Mouse (Mus musculus): ENCODE data around the gene Prkce. TPM values are rescaled to one million over a fixed set of nuclear protein-coding genes. Genes with fewer than 3 reads are reported as not detected.

Prkce gene
- total RNA-seq, 4 experiments from 2014 or later = 17.6 to 26.9 (median 22.3) TPM

DNA sequence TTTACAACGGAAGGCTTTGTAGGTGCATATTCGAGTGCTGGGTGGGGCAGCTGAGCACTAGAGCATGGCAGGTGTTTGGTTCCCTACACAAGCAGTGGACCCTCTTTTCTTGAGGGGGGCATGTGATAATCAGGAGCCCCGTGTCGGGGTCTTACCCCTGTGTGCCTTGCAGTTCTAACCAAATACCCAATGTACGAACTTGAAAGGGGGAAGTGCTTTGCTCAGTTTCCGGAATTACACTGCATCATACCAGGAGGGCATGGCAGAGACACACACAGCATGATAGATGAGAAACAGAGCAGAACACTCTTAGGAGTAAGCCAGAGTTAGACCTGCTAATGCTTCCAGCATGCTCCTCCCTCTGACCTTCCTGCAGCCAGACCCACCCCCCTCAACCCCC, 208.8 kb downstream of the Prkce start:
- DNase-seq = no peak

- no peak for DNase-seq
These were observed 210.3 kb downstream of the Prkce start for GRCm38 (mm10) chr17:86377863-86378262.

DNA sequence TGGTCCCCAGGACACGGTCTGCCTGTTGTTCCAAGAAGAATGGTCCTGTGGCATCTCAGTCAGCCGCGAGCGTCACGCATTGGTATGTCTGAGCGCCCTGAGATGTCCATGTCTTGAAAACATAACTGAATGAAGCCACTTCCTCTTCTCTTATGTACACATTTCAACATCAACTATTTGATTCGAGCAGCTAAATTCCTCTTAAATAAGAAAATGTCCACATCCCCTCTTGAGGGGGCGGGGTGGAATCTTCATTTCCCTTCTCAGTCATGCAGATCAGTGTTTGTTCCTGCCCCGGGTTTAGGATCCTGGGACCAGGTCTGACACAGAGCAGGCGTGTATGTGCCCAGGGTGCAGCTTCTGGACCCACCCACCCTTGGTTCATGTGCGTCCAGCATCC, 211.0 kb downstream of the Prkce start:
- no peak for DNase-seq

DNA sequence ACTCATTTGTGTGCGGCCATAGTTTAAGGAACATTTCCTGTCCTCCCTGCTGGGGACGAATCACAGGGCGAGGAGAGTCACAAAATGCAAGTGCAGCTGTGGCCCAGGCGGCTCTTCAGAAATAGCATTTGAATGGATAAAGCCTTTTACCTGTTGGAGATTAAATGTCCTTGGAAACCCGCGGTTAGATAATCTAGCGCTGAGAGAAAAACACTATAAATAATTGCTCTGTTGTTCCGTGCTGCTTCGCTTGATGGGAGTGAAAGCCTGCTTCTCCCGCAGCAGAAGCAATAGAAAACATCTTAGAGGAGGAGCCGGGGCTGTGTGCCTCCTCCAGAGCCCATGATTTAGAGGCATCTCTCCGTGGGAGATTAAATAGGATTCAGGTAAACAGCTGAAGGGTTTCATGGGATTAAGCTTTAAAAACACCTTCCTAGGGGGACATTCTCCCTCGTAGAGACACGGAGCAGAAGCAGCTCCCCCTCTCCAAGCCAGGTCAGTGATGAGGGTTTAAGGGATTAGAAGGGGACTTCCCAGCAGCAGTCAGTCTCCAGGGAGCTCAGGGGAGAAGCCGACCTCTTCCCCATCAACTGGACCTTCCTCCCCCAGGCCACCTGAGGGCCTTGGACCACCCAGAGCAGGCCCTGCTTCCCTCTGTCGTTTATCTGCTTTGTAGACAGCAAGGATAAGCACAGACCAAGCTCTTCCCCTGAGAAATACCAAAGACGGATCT, 212.0 kb downstream of the Prkce start:
- no peak for DNase-seq

DNA sequence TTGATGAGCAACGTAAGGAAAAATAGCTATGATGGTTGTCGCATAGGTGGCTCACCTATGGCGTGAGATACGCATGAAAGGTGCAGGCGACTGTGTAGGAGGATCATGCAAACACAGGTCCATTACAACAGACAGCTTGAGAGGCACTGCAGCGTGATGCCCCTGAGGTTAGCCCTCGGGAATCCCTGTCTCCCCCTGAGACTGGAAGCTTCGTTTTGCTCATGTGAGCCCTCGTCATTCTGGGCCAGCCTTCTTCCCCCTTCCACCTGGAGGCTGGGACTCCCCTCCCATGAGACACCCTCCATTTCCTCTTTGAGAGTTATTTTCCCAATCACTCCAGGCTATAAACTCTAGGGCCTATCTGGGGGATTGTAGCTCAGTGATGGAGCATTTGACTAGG, 213.9 kb downstream of the Prkce start:
- DNase-seq = no peak

- DNase-seq = no peak
These were observed 215.3 kb downstream of the Prkce start for GRCm38 (mm10) chr17:86382885-86383284.

GRCm38 (mm10) chr17:86383699-86384572, 216.4 kb downstream of the Prkce start:
- DNase-seq = no peak

- no peak for DNase-seq
These were observed 224.9 kb downstream of the Prkce start for GRCm38 (mm10) chr17:86392475-86392874.

DNA sequence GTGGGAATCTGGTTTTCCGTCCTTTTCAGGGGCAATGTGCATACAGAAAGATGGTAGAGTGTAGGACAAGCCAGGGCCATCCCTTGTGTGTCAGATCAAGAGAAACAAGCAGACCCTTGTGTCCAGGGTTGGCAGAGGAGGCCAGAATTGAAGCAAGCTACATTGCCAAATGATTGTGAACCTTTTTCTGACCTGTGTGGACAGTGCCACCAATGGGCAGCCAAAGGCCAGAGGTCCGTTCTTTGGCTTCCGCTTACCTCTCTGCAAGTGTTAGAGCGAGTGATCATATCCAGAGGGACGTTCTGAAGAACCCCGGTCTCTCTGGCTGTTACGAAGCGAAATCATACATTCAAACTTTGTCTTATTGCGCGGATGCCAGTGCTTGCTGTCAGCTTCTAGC, 225.6 kb downstream of the Prkce start:
- DNase-seq = no peak

DNA sequence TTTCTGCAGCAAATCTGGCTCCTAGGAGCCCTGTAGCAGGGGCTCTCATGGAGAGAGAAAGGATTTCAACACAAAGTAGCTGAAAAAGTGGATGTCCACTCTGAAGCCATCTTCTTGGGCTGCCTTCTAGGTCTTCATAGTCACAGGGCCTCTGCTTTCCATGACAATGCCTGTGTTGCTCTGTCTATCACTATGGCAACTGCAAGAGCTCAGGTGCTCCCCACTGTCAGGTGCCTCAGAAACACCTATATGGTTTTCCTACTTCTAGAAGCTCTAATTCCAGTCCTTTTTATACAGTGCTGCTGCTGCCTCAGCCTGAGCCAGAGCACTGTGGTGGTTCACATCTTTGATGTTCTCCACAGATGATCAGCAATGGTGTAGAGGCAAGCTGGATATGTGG, 229.5 kb downstream of the Prkce start:
- DNase-seq = no peak

DNA sequence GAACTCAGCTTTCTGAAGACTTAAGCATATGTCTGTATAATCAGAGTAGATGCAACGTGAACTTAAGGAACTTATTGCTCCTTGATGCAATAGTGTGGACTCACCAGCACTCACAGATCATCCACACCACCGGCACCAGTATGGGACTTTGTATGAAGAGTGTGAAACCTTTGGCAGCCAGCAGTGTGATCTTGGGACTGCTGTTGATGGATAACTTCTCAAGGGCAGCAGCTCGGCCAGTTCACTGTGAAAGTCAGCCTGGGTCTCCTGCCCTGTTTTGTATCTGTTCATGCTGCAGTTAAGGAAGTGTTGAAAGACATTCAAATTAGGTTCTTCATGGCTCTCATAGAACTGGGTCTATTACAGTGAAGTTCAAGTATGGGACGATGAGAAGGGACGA, 230.1 kb downstream of the Prkce start:
- no peak for DNase-seq

DNA sequence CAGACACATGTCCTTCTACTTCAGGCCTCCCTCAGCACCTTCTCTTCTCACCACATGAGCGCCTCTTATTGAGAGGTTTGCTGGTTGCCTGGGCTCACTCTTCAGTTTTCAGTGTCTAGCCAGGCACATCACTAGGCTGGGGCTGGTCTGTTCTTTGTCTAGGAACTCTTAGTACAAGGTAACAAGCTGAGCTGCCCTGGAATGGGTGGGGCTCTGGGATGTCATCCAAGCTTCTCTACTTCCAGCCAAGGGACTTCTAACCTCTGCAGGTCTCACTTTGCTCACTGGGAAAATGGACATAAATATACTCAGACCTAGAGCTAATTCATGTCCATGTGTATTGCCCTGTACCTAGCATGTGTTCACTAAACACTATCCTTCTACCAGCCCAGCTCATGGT, 230.6 kb downstream of the Prkce start:
- no peak for DNase-seq

DNA sequence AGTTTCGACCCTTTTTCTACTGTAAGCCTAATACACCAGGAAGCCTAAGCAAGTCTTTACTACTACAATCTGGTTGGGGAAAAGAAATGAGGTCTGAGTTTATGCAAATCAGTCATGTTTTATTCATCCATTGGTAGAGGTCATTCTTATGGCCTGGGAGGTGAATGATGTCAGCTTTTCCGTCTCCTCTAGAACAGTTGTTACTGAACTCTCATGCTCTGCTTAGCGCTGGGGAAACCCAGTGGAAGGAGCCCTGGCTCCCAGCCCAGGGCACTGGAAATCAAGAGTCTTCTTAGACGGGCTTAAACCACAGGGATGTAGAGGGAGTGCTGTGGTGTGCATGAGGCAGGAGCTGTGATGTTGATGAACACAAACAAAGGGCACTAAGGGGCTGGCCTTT, 232.4 kb downstream of the Prkce start:
- no peak for DNase-seq

GRCm38 (mm10) chr17:86404795-86405501, 237.4 kb downstream of the Prkce start:
- no peak for DNase-seq

DNA sequence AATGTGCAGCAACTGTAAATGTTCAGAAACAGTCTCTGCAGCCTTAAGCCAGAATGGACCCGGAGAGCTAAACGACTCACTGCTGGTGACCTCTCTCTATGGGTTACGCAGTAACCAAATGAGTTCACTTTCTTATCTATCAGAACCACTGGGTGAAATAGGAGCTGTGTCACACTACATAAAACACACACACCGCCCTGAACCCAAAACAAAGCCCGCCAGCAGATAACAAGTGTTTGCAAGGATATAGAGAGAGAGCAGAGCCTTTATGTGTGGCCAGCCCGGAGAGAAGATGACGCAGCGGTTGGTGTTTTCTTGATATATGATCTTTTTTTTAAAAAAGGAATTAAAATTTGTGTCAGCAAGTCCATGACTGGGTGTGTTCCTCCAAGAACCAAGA, 238.1 kb downstream of the Prkce start:
- DNase-seq = no peak

- no peak for DNase-seq
These were observed 240.5 kb downstream of the Prkce start for GRCm38 (mm10) chr17:86407921-86408613.

GRCm38 (mm10) chr17:86408614-86409006, 241.0 kb downstream of the Prkce start:
- DNase-seq = no peak

DNA sequence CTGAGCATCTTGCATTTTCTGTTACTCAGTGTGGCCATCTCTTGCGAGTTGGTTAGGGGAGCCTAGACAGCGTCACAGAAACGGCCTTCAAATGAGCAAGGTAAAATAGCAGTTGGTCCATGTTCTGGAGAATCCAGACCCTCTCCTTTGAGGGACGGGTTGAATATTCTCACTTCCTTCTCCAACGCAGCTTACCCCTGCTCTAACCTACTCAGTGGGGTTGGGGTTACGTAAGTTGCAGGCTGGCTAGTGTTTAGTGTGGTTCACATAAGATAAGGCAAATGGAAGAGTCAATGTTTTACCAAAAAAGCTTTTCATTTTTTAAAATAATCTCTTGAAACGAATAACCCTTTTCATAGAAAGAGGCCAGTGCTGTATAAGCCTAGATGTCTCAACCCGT, 241.9 kb downstream of the Prkce start:
- DNase-seq = no peak

GRCm38 (mm10) chr17:86410496-86410895, 242.9 kb downstream of the Prkce start:
- no peak for DNase-seq

DNA sequence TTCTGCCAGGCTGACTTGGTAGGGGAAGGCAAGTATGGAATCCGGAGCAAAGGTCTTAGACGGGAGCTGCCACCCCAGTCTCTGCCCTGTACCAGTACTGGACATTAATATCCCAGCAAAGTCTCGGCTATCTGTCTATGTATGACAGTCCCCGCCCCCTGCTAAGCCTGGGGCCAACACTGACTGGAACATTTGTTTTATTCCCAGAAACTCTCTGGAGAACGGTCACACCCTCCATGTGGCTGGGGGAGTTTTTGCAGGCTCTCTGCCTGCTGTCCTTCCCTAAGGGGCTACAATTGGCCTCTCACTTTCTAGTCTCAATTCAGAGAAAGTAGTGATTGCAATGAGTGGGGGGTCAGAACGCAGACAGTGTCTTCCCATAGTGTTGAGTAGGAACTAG, 244.6 kb downstream of the Prkce start:
- DNase-seq = no peak

DNA sequence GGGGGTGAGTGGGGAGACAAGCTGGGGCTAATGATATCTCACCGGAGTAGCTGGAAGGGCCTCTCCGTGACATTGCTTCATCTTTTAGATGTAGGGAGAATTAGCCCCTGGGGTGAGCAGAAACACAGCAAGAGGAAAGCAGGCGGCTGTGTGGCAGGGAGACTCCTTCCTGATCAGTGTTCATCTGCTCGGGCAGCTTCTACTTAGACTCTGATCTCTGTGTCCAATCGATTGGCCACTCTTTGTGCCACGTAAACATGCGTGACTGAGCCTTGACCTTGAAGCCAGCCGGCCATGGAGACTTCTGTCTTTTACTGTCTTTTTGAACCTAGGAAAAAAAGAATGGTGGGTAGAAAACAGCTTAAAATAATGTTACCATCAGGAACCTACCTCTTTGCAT, 247.0 kb downstream of the Prkce start:
- no peak for DNase-seq

DNA sequence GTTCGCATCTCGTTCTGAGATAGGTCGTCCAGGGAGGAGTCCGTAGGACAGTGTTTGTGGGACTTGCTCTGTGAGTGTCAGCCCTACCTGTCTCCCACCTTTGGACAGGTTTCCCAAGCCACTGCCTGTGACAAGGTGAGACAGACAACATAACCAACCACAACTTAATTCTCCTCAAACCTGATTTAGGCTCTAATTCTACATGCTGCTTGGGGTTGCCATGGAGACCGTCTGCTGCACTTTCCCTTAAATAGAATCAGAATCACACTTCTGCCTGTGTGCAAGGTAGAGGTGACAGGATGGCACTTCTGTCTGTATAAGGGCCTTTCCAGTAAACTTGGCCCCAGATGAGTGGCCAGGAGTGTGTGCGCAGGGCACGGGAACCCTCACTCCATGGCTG, 248.4 kb downstream of the Prkce start:
- DNase-seq = no peak

DNA sequence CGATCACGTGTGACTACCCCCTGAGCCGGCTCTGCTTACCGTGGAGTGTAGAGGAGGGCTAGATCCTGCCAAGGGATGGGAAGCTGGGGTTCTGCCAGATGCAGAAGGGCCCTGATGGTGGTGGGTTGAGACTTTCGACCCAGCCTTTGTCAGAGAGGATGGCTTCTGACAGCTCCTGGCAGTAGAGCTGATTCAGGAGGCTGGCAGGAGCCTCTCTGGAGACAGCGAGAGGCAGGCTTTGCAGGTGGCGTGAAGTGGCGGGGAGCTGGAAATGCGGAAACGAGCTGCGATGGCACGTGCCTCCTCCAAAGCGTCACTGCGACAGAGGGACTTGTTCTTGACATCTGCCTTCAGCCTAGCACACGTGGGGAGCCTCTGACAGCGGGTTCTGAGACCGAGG, 250.7 kb downstream of the Prkce start:
- no peak for DNase-seq
